Mouse (Mus musculus) thymus, postnatal 14 days (tissue): Measurements from ENCODE around the gene Lypla2.

Experiments
- DNase-seq: peaks from one replicate; pipeline ENCODE4 v3.0.0; 2021

The Lypla2 gene

DNA sequence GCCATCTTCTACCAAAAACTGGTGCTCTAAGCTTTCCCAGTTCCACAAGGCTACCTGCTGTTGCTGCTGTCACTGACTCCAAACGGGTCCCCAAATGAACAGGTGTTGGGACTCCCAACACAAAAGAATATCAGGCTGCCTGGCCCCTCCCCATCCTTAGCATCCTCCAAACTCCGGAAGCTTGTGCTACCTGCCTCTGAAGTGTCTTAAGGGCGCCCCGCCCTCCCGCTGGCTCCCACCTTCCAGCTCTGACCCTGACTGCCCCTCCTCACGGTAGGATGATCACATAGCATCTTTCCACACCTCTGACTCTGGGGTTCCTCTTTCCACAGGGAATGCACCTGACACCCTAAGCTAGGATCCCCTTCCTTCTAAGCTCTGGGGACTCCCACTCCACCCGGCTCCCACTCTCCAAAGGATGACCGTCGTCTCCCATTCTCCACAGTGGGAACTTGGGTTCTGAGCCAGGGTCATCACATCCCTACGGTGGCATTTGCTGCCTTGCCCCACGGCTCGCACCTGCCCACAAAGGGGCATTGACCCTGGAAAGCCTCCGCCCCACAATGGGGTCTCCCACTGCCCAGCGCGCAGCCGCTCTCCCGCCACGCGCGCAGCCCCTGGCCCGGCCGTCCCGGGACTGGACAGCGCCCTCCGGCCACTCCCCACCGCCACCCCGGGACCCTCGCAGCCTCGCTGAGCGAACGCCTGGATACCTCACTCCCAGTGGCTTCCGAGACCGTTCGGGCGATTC, 446 bp downstream of the Lypla2 start:
- peak; percentile 66 for DNase-seq

GRCm38 (mm10) chr4:135970585-135970984, 1.8 kb downstream of the Lypla2 start:
- DNase-seq = no peak

GRCm38 (mm10) chr4:135969070-135969750, 3.2 kb downstream of the Lypla2 start:
- DNase-seq = no peak

- DNase-seq = no peak
Observed at GRCm38 (mm10) chr4:135968271-135968869, 4.1 kb downstream of the Lypla2 start.

- DNase-seq = no peak
Observed at GRCm38 (mm10) chr4:135967086-135967760, 5.2 kb downstream of the Lypla2 start.

DNA sequence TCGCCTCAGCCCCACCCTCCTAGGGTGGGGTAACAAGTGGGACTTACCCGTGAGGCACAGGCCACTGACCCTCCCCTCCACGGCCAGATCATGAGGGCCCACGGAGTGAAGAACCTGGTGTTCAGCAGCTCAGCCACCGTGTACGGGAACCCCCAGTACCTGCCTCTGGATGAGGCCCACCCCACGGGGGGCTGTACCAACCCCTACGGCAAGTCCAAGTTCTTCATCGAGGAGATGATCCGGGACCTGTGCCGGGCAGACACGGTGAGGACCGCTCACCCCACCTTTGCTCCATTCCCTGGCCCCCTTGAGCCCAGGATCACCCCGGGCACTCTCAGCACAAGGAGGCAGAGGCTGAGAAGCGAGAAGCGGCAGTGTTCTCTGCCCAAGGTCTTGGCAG, 6.1 kb downstream of the Lypla2 start:
- DNase-seq = no peak

- no peak for DNase-seq
Observed at GRCm38 (mm10) chr4:135965113-135965512, 7.3 kb downstream of the Lypla2 start.

GRCm38 (mm10) chr4:135964426-135964825, 8.0 kb downstream of the Lypla2 start:
- DNase-seq = peak; percentile 50

- peak; percentile 96 for DNase-seq
Observed at GRCm38 (mm10) chr4:135963457-135964193, 8.8 kb downstream of the Lypla2 start, which contains the start of gene Gale. Gene Gale, plus strand, starts transcription at chr4:135963727.

DNA sequence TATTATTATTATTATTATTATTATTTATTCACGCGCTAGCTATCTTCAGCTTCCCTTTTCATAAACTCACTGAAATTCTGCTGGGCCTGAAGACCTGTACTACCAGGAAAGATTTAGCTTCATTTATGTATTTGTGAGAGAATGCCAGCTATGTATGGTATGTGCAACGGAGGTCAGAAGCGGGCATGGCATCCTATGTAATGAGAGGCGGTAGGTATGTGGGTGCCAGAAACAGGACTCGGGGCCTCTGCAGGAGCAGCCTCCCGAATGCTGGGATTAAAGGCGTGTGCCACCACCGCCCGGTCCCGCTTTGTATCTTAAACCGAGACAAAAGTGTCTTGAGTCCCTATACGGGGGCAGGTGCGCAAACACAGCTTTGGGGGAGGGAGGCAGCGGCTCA, 9.5 kb downstream of the Lypla2 start:
- DNase-seq = no peak

- no peak for DNase-seq
Observed at GRCm38 (mm10) chr4:135962198-135962597, 10.2 kb downstream of the Lypla2 start.

DNA sequence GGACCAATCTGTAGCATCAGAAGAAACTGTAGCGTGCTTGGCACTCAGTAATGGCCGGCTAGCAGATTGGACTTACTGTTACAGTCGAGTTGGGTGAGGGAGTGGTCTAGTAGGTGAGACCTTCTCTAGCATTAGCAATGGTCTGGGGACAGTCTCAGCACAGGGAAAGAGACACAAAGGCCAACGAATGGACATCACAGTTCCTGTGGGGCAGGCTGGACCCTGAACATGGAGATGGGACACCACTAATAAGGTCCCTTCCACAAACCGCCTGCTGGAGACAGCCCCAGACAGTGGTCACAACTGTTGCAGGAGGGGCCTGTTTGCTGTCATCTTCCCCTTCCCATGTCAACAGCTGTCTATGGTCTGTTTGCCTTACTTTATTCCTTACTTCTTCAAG, 10.7 kb downstream of the Lypla2 start:
- no peak for DNase-seq

DNA sequence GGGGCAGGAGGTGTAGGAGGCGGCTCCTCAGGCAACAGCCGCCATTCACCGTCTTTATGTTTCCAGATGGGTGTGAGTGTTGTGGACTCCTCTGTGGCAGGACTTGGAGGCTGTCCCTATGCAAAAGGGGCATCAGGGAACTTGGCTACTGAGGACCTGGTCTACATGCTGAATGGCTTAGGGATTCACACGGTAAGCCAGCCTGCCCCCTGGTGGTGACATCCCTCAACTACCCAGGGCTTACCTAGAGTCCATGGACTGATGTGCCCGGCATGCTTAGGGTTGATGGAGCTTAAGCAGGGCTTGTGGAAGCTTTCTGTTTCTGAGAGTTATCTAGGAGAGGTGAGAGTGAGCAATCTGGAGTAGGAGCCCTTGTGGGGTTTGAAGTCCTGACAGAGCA, 11.7 kb downstream of the Lypla2 start:
- peak; percentile 87 for DNase-seq

GRCm38 (mm10) chr4:135958354-135958753, 14.1 kb downstream of the Lypla2 start:
- DNase-seq = no peak

GRCm38 (mm10) chr4:135955886-135956285, 16.5 kb downstream of the Lypla2 start:
- no peak for DNase-seq

DNA sequence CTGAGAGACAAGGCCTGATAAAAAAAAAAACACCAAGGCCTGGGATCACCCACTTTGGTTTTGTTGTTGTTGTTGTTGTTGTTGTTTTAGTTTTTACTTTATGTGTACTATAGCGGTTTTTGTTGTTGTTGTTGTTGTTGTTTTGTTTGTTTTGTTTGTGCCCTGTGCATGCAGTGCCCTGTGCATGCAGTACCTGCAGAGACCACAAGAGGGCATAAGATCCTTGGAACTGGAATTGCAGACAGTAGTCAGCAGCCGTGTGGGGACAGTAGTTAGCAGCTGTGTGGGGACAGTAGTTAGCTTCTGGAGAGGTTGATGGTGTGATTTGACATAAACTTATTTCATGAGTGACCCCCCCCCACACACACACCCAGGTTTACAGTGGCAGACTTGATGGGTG, 18.2 kb downstream of the Lypla2 start:
- peak; percentile 79 for DNase-seq

- no peak for DNase-seq
Observed at GRCm38 (mm10) chr4:135953179-135953578, 19.2 kb downstream of the Lypla2 start.

DNA sequence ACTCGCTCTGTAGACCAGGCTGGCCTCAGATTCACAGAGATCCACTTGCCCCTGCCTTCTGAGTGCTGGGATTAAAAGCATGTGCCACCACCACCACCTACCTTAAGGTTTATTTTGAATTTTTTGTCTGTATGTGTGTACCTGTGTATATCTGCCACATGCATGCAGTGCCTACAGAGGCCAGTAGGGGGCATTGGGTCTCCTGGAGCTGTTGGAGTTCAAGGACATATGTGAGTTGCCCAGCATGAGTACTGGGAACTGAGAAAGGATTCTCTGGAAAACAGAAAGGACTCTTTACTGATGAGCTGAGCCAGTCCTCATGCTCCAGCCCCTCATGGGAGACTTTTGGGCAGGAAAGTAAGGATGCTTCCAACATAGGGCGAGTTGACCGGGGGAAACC, 20.9 kb downstream of the Lypla2 start:
- no peak for DNase-seq

GRCm38 (mm10) chr4:135950365-135950764, 22.1 kb downstream of the Lypla2 start:
- DNase-seq = no peak

GRCm38 (mm10) chr4:135949911-135950310, 22.5 kb downstream of the Lypla2 start:
- no peak for DNase-seq

DNA sequence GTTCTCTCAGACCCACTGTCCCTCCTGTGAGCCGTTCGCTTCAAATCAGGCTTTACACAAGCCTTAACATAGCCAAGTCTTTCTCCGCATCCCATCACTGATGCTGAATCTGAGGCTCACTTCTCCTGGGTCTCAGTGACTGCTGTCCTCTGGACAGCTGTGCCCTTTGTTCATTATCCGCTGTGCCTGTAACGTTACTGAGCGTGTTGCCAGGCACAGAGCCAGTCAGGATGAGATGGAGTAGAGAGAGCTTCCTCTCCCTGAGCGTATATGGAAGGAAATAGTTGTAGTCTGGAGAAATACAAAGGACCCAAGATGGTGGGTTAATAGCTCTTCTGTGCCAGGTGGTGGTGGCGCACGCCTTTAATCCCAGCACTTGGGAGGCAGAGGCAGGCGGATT, 23.0 kb downstream of the Lypla2 start:
- DNase-seq = no peak

- DNase-seq = no peak
Observed at GRCm38 (mm10) chr4:135948142-135948541, 24.3 kb downstream of the Lypla2 start.
